Mouse (Mus musculus): ENCODE measurements at regions not wholly inside any gene's neighbourhood (a gene's known extent, or its start where the extent isn't known, plus 50 kb on each side); places are given as distances from the start of the nearest gene placed in this dataset.
A peak's percentile ranks its signal among the peaks of the same experiment; 100 is the strongest.

GRCm38 (mm10) chr10:26434586-26434985, 58.8 kb upstream of the L3mbtl3 start:
- no peak for ATAC-seq (ENCODE audit: poor library complexity, severe bottlenecking)

DNA sequence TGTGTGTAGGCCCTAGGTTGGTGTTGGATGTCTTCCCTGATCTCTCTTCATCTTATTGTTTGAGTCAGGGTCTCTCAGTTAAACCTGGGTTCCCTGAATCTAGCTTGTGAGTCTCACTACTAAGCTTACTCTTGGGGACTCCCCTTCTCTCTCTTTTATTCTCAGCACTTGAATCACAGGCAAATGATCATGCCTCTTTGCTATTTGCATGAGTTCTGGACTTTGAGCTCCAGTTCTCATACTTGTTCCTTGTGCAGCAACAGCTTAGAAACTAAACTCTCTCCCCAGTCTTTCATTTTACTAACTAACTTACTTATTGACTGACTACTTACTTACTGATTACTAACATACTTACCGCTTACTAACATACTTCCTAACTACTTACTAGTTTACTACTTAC, 64.9 kb upstream of the L3mbtl3 start:
- ATAC-seq (ENCODE audit: poor library complexity, severe bottlenecking), result no peak

DNA sequence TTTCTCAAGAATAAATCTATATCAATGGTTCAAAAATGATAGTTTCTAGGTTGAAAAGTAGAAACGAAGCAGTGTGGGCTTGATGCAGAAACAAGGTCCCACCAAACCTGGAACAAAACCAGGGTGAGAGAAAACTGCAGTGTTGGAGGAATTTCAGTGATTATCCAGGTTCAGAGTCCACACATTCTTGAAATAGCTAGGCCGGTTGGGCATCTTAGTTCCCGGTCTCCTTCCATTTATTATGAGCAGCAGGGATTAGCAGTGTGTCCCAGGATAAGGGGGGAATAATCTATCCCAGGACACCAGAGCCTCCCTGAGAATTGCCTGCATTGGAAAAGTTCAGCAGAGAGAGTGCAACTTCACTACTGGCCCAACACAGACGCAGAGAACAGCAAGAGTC, 108.5 kb upstream of the L3mbtl3 start:
- ATAC-seq (ENCODE audit: poor library complexity, severe bottlenecking), result no peak

GRCm38 (mm10) chr10:26491351-26491750, 115.6 kb upstream of the L3mbtl3 start:
- no peak for ATAC-seq (ENCODE audit: poor library complexity, severe bottlenecking)

GRCm38 (mm10) chr10:26492146-26492545, 116.4 kb upstream of the L3mbtl3 start:
- no peak for ATAC-seq (ENCODE audit: poor library complexity, severe bottlenecking)

DNA sequence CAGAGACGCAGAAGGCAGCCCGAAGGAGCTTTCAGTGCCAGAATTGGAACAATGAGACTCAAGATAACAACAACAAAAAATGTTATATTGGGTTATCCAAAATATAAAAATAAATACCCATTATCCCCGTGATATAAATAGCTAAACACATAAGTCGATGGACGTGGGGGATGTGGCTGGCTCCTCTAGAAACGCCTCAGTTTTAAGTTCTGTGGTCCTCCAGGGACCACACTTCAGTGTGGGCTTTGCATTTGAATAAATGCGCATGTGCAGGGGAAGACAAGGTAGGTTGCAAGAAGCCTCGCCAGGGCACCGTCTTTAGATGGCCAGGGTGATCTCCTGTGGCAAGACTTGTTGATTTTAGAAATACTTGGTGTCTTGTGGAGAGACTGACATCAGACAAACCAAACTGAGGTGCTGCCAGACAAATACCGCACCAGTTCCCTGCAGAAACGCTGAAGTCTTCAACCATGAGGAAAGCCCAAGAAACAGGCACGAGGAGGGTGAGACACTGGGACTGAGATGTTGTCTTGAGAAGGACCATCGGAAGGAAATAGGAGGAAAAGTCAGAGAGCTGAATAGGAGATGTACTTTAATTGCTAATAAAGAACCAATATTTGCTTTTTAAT, 117.2 kb upstream of the L3mbtl3 start:
- no peak for ATAC-seq (ENCODE audit: poor library complexity, severe bottlenecking)

DNA sequence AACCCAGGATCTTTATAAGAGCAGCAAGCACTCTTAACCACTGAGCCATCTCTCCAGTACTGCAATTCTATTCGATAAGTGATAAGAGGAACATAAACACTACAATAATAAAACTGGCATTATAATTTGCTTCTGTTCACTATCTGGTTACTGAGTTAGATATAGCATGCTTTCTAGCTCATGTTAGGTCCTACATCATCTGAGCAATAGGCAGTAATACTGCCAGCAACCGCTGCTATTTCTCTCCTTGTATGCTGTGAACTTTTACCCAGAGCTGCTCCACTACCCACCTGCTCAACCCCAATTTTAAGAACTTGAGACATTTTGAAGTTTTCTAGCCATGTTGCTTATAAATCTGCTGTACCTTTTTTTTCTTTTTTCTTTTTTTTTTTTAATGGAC, 118.0 kb upstream of the L3mbtl3 start:
- ATAC-seq (ENCODE audit: poor library complexity, severe bottlenecking), result no peak

- ATAC-seq (ENCODE audit: poor library complexity, severe bottlenecking), result peak; percentile 84
Measured at GRCm38 (mm10) chr10:26494380-26494781, 118.6 kb upstream of the L3mbtl3 start.

- no peak for ATAC-seq (ENCODE audit: poor library complexity, severe bottlenecking)
Measured at GRCm38 (mm10) chr10:26500265-26500935, 124.6 kb upstream of the L3mbtl3 start.

GRCm38 (mm10) chr10:26520879-26521278, 145.1 kb upstream of the L3mbtl3 start:
- ATAC-seq (ENCODE audit: poor library complexity, severe bottlenecking), result peak; percentile 57

DNA sequence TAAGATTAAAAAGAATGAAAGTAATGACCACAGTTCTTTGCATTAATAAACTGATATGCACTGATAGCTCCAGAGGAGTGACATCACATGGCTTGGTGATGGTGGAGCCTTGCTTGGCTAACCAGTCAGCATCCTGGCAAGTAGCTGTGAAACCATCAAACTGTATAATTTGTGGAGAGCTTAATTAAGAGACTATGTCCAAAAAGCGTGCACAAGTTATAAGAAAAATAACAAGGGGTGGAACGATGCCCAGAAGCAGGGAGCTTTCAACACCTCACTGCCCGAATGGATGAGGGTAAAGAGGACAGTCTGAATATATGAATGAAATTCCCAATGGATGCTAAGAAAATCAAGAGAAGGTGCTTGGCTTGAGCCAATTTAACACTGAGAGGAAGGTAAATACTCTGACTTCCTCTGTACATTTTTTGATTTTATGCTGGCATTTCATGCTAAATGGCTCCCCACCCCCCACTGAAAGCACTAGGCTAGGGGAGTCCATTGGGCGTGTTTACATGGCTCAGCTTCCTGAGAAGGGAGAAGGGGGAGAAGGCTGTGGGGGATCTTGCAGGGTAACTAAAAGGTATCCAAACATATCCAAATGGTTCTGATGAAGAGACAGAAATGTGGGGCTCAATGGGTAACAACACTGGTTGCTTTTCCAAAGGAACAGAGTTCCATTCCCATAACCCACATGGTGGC, 150.2 kb upstream of the L3mbtl3 start:
- no peak for ATAC-seq (ENCODE audit: poor library complexity, severe bottlenecking)

GRCm38 (mm10) chr10:26540189-26540588, 164.4 kb upstream of the L3mbtl3 start:
- no peak for ATAC-seq (ENCODE audit: poor library complexity, severe bottlenecking)

- ATAC-seq (ENCODE audit: poor library complexity, severe bottlenecking), result no peak
Measured at GRCm38 (mm10) chr10:26544061-26544460, 168.3 kb upstream of the L3mbtl3 start.

DNA sequence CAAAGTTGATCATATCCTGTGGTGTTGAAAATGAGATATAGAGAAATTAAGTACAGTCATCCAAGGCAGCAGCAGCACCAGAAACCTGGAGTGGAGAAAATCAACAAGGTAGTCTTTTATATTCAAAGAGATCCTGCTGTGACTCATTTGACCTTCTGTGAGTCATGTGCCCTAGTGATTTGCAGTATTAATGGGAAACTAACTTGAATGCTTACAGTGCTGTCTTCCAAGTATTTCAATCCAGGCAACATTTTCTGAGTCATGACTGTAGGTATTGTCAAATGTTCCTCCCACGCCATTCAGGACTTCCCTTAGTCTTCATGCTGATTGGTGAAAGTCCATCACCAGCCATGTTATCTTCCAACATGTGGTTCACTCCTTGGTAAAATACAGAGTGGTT, 169.0 kb upstream of the L3mbtl3 start:
- no peak for ATAC-seq (ENCODE audit: poor library complexity, severe bottlenecking)

DNA sequence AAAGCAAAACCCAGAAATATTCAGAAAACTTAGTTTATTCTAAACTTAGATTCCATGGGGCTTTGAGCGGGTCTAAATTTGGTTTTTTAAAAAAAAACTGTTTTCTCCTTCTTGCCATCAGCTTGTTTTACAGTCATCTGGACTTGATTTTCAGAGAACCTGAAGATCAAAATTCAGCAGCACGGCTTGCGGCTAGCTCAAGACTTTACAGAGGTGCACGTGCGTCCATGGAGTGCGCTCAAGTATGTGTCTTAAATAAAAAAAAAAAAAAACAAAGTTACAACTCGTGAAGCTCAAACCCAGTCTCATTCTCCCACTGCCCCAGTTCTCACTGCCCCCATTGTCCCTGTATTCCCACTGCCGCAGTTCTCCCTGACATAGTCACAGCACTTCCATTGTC, 180.5 kb upstream of the L3mbtl3 start:
- ATAC-seq (ENCODE audit: poor library complexity, severe bottlenecking), result no peak

DNA sequence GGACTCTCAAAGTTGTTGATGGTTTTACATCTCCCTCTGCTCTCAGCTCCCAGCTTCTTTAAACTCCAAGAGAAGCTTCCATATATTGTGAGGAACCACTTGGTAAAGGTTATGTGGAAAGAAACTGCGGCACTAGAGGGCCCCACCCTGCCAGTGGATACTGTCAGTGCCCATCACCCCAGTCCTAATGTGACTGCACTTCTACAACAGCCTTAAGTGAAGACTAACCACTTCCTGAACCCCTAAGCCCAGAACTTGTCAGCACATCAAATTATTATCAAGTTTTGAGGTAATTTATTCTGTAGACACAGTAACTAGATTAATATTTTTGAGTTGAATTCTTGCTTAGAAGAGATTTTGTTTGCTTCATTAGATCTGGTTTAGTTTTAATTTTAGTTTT, 182.3 kb upstream of the L3mbtl3 start:
- peak; percentile 60 for ATAC-seq (ENCODE audit: poor library complexity, severe bottlenecking)

DNA sequence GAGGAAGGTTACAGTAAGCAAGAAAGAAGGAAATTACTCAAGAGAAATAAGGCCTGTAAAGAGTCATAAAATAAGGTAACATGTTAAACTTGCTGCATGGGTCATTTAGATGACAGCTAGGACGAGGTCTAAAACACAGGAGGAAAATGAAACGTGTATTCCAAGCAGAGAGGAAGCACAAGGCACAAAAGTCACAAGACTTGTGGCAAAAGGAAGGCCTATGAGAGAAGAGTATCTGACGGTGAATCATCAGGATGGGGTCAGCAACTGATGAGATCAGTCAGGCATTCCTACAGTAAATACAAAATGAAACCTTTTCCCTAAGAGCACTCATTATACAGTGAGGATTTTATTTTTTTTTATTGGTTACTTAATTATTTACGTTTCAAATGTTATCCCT, 183.6 kb upstream of the L3mbtl3 start:
- ATAC-seq (ENCODE audit: poor library complexity, severe bottlenecking), result no peak

DNA sequence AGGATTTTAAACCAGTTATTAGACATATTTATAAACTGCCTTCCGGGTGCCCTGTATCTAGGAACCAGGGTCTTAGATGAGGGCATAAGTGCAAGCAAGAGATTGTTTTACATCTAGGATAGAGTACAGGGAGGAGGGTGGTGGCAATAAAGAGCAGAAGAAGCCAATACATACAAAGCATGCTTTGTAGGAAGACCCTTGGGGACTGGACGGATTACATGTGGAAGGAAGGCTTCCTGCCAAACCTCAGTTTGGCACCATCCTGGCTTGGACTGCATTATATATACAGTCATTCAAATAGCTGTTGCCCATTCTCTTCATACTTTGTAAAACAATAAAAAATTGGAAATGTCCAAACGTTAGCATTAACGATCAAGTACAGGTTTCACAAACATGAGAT, 184.7 kb upstream of the L3mbtl3 start:
- no peak for ATAC-seq (ENCODE audit: poor library complexity, severe bottlenecking)

- ATAC-seq (ENCODE audit: poor library complexity, severe bottlenecking), result peak; percentile 92
Measured at GRCm38 (mm10) chr10:26564462-26564861, 188.7 kb upstream of the L3mbtl3 start.

DNA sequence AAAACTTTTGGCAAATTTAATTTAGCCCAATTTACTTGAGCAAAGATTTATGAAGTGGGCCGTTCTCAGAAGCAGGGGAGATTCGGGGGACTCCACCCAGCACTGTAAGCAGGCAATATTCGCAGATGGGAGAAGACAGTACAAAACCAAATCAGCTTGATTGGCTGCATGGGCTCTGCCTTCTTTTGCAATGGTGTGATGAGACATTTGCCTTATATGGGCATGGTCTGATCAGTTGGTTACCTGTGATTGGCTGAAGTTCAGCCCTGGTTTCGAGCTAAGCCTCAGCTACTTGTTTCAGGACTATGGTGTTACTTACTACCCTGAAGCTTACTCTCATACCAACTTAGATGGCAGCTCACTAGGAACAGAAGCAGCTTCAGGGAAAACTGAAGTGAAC, 185.6 kb upstream of the Arhgap18 start:
- no peak for ATAC-seq (ENCODE audit: poor library complexity, severe bottlenecking)

DNA sequence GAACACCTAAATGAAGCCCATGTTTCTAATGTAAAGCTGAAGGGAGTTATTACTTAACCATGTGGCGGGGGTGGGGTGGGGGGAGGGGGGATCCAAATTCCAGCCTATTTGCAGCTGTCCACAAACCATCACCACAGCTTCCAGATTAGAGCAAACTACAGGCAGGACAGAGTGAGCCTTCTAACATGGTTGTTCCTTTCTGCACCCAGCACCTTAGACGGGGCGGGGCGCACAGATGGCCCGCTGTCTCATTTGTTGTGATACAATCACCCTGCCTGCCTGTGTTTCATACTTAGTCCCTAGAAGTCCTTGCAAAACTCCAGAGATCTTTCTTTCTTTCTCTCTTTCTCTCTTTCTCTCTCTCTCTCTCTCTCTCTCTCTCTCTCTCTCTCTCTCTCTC, 182.8 kb upstream of the Arhgap18 start:
- no peak for ATAC-seq (ENCODE audit: poor library complexity, severe bottlenecking)

GRCm38 (mm10) chr10:26571377-26571776, 181.8 kb upstream of the Arhgap18 start:
- ATAC-seq (ENCODE audit: poor library complexity, severe bottlenecking), result no peak

Data from megakaryocyte, adult 5-6 weeks (primary cell).